Mouse (Mus musculus) C2C12 (cell line): ENCODE measurements around the gene Phf21a. TPM values are rescaled to one million over a fixed set of nuclear protein-coding genes. Genes with fewer than 3 reads are reported as not detected.

Experiments
- H3K27me3 ChIP-seq: one replicate; pipeline ENCODE4 v1.6.1; 2011; ENCODE audit not compliant: control insufficient read depth, insufficient read depth, insufficient read length
- H3K36me3 ChIP-seq: one replicate; pipeline ENCODE4 v1.6.1; 2011; ENCODE audit not compliant: control insufficient read depth, insufficient read depth
- H3K4me3 ChIP-seq: one replicate; pipeline ENCODE4 v1.5.1; 2011; ENCODE audit warnings: mild to moderate bottlenecking, control low read depth; ENCODE audit not compliant: poor library complexity, insufficient read depth, severe bottlenecking
- H3K79me2 ChIP-seq: one replicate; pipeline ENCODE4 v1.6.1; 2011; ENCODE audit not compliant: control insufficient read depth, insufficient read depth
- H3K79me3 ChIP-seq: one replicate; pipeline ENCODE4 v1.6.1; 2011; ENCODE audit warnings: low read depth, control low read depth
- H3ac ChIP-seq: one replicate; pipeline ENCODE3; 2011; ENCODE audit warnings: low read depth; ENCODE audit not compliant: control insufficient read depth, insufficient read length
- CEBPB ChIP-seq: IDR thresholded peaks from one replicate; pipeline ENCODE4 v1.6.1; 2011; ENCODE audit warnings: low read depth, mild to moderate bottlenecking, control low read depth, moderate library complexity
- CTCF ChIP-seq: IDR thresholded peaks from one replicate; pipeline ENCODE4 v1.5.1; 2011; ENCODE audit not compliant: control insufficient read depth, insufficient read depth, insufficient read length
- FOSL1 ChIP-seq: IDR thresholded peaks from one replicate; pipeline ENCODE4 v1.8.0; 2011; ENCODE audit warnings: mild to moderate bottlenecking, low read length; ENCODE audit not compliant: poor library complexity, insufficient read depth, severe bottlenecking
- MAX ChIP-seq: IDR thresholded peaks from one replicate; pipeline ENCODE4 v1.6.1; 2011; ENCODE audit warnings: mild to moderate bottlenecking, control low read depth
- MYOD1 ChIP-seq: IDR thresholded peaks from one replicate; pipeline ENCODE4 v1.6.1; 2011; ENCODE audit warnings: low read depth; ENCODE audit not compliant: control insufficient read depth, insufficient read length
- MYOG ChIP-seq: IDR thresholded peaks from one replicate; pipeline ENCODE4 v1.6.1; 2011; ENCODE audit not compliant: control insufficient read depth, insufficient read length; ENCODE audit errors: extremely low read depth
- USF1 ChIP-seq: IDR thresholded peaks from one replicate; pipeline ENCODE4 v1.6.1; 2011; ENCODE audit warnings: low read depth, mild to moderate bottlenecking, control low read depth, moderate library complexity
- polyA plus RNA-seq: library from polyadenylated mRNA; unstranded; fragments of >200 nt; fragmentation: generic; extraction: Trizol; gene quantifications from one replicate; pipeline ENCODE4 v1.2.1, GENCODE M21; 2012; ENCODE audit warnings: missing spikeins

The Phf21a gene
- polyA plus RNA-seq, 1 experiment: 8.5 TPM

- Histone ChIP-seq H3K4me3 (no peak overlapping the region), H3K36me3 (no peaks in the 10 kb centered on the region), H3K27me3 (no peaks in the 10 kb centered on the region), H3ac (no peak overlapping the region), H3K79me3 (no peaks in the 10 kb centered on the region), H3K79me2 (no peaks in the 10 kb centered on the region)
- TF ChIP-seq CEBPB (no peak), USF1 (no peak), FOSL1 (no peak), CTCF (no peak), MAX (no peak), MYOG (no peak), MYOD1 (no peak)
These were observed 109.6 kb downstream of the Phf21a start for GRCm38 (mm10) chr2:92202319-92203040.

GRCm38 (mm10) chr2:92205010-92205639 lies 112.2 kb downstream of the Phf21a start:
- H3K36me3 ChIP-seq: no peaks in the 10 kb centered on the region
- no peaks in the 10 kb centered on the region for H3K27me3 ChIP-seq
- H3K4me3 ChIP-seq: no peak overlapping the region
- no peaks in the 10 kb centered on the region for H3K79me2 ChIP-seq
- no peaks in the 10 kb centered on the region for H3K79me3 ChIP-seq
- no peak overlapping the region for H3ac ChIP-seq
- TF ChIP-seq MAX: no peak
- no peak for TF ChIP-seq FOSL1
- TF ChIP-seq CEBPB: no peak
- TF ChIP-seq USF1: no peak
- TF ChIP-seq MYOD1: no peak
- no peak for TF ChIP-seq MYOG
- TF ChIP-seq CTCF: no peak

GRCm38 (mm10) chr2:92210409-92210808 lies 117.5 kb downstream of the Phf21a start:
- Histone ChIP-seq H3K79me2 (no peaks in the 10 kb centered on the region), H3K4me3 (no peak overlapping the region), H3K79me3 (no peaks in the 10 kb centered on the region), H3K36me3 (peaks cover 3% of the 10 kb centered on the region), H3ac (no peak overlapping the region), H3K27me3 (no peaks in the 10 kb centered on the region)
- TF ChIP-seq MYOD1 (no peak), MAX (no peak), CTCF (no peak), FOSL1 (no peak), USF1 (no peak), CEBPB (no peak), MYOG (no peak)

GRCm38 (mm10) chr2:92221431-92221830 lies 128.5 kb downstream of the Phf21a start:
- Histone ChIP-seq H3K79me2 (no peaks in the 10 kb centered on the region), H3K36me3 (peaks cover 35% of the 10 kb centered on the region), H3K27me3 (no peaks in the 10 kb centered on the region), H3ac (no peak overlapping the region), H3K79me3 (no peaks in the 10 kb centered on the region), H3K4me3 (no peak overlapping the region)
- no peak for TF ChIP-seq MAX
- TF ChIP-seq USF1: no peak
- TF ChIP-seq CEBPB: no peak
- TF ChIP-seq MYOG: no peak
- no peak for TF ChIP-seq CTCF
- no peak for TF ChIP-seq MYOD1
- no peak for TF ChIP-seq FOSL1

GRCm38 (mm10) chr2:92225592-92225991 lies 132.7 kb downstream of the Phf21a start:
- TF ChIP-seq FOSL1: no peak
- TF ChIP-seq MAX: no peak
- no peak for TF ChIP-seq CEBPB
- TF ChIP-seq MYOG: no peak
- no peak for TF ChIP-seq USF1
- no peak for TF ChIP-seq MYOD1
- TF ChIP-seq CTCF: no peak
- H3K36me3 ChIP-seq: peaks cover 37% of the 10 kb centered on the region

More at GRCm38 (mm10) chr2:92225592-92225991, 132.7 kb downstream of the Phf21a start:
- Histone ChIP-seq H3ac (no peak overlapping the region), H3K4me3 (no peak overlapping the region), H3K27me3 (no peaks in the 10 kb centered on the region), H3K79me2 (no peaks in the 10 kb centered on the region), H3K79me3 (peaks cover 1% of the 10 kb centered on the region)
